Mouse (Mus musculus): ENCODE measurements around the gene Atrip.

DNA sequence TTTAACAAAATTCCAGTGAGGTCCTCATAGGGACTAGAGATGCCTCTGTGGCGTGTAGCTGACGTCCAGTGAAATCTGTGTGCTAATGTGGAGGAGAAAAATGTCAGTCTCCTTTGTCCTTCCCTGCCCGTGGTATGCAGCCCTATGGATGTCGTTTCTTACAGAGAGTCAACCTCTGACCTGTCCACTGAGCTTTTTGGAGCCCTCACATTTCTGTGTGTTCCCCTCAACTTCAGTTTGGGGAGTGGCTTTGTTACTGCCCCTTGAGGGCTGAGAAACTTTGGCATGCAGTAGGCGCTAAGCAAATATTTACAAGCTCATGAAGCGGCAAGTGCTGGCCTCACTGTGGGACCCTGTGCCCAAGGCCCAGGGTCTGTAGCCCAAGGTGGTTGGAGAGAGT is 23.4 kb upstream of the Atrip start:
- TF ChIP-seq POLR2A (IDR thresholded peaks at IDR 0.05; ENCODE audit: borderline replicate concordance, extremely low read depth, low read depth, low read length) (no peak), CTCF (IDR thresholded peaks at IDR 0.05; ENCODE audit: insufficient read depth, low read length) (no peak)
